Mouse (Mus musculus) lung, postnatal 0 days (tissue): ENCODE measurements around the gene Hspa12b.

ENCODE experiments used
- CTCF ChIP-seq: IDR thresholded peaks from 2 replicates; pipeline ENCODE4 v1.5.1; 2016; ENCODE audit warnings: antibody characterized with exemption, mild to moderate bottlenecking
- EP300 ChIP-seq: IDR thresholded peaks from 2 replicates; pipeline ENCODE4 v1.6.1; 2016; ENCODE audit warnings: antibody characterized with exemption, mild to moderate bottlenecking, control low read depth

GRCm38 (mm10) chr2:131179990-131180587 is 53.0 kb downstream of the Hspa12b start, which contains the start of gene Cenpb:
- TF ChIP-seq CTCF (peak; percentile 62), EP300 (no peak)
